Mouse (Mus musculus) stomach, embryonic 15.5 days (tissue): ENCODE results near the gene Vmn1r175. TPM values are rescaled to one million over a fixed set of nuclear protein-coding genes. Genes with fewer than 3 reads are reported as not detected.
"Not testable (repeated sequence)": the region's sequence is repeated elsewhere in the genome, so short reads cannot be mapped to it uniquely, and the experiment has no call there.

Source experiments
- ATAC-seq: fragments of 200-750 bp; cut with Nextera tagmentation; 2 replicates; pipeline ENCODE4 v1.8.0; 2017; ENCODE audit warnings: low read depth, moderate number of reproducible peaks, moderate TSS enrichment; ENCODE audit not compliant: insufficient read depth, low FRiP score
- H3K27ac ChIP-seq: fragments of 300-500 bp; sonication (generic); 2 replicates; pipeline ENCODE4 v1.5.1; 2015; ENCODE audit warnings: mild to moderate bottlenecking, inconsistent platforms
- H3K27me3 ChIP-seq: fragments of 300-500 bp; sonication (generic); replicated peaks from 2 replicates; pipeline ENCODE4 v1.6.1; 2015; ENCODE audit warnings: inconsistent platforms
- H3K36me3 ChIP-seq: fragments of 300-500 bp; sonication (generic); 2 replicates; pipeline ENCODE4 v1.6.1; 2015; ENCODE audit warnings: inconsistent platforms
- H3K4me1 ChIP-seq: fragments of 300-500 bp; sonication (generic); 2 replicates; pipeline ENCODE4 v1.6.1; 2015; ENCODE audit warnings: inconsistent platforms
- H3K4me2 ChIP-seq: fragments of 300-500 bp; sonication (generic); 2 replicates; pipeline ENCODE4 v1.6.1; 2015; ENCODE audit warnings: mild to moderate bottlenecking, inconsistent platforms
- H3K4me3 ChIP-seq: fragments of 300-500 bp; sonication (generic); replicated peaks from 2 replicates; pipeline ENCODE4 v1.5.1; 2015; ENCODE audit warnings: inconsistent platforms
- H3K9ac ChIP-seq: fragments of 300-500 bp; sonication (generic); 2 replicates; pipeline ENCODE4 v1.6.1; 2015; ENCODE audit warnings: inconsistent platforms
- H3K9me3 ChIP-seq: fragments of 300-500 bp; sonication (generic); 2 replicates; pipeline ENCODE4 v1.6.1; 2016; ENCODE audit warnings: inconsistent platforms
- WGBS: fragments of 180-500 bp; shearing (Covaris S2); methylation state at CpG from one replicate; pipeline ENCODE4 v1.1.7; 2015; 5-methylcytosine and 5-hydroxymethylcytosine counted together
- polyA plus RNA-seq: library from polyadenylated mRNA; unstranded; fragments of >200 nt; fragmentation: Nextera tagmentation; extraction: Ambion mirVana; gene quantifications from 2 replicates; pipeline ENCODE4 v1.2.1, GENCODE M21; 2015

Vmn1r175 gene
- polyA plus RNA-seq = not detected in 2 replicates

GRCm38 (mm10) chr7:23810543-23810942 is at the start of gene Vmn1r175:
TSS of gene Vmn1r175 (minus strand) at chr7:23810643.
- not testable (repeated sequence) for H3K4me2 ChIP-seq, H3K9ac ChIP-seq, H3K36me3 ChIP-seq, H3K27me3 ChIP-seq, H3K27ac ChIP-seq, H3K9me3 ChIP-seq, ATAC-seq, H3K4me1 ChIP-seq, H3K4me3 ChIP-seq

GRCm38 (mm10) chr7:23837272-23837671 is 26.8 kb upstream of the Vmn1r175 start, which contains the start of gene Vmn1r176:
TSS of gene Vmn1r176 (minus strand) at chr7:23837372.
- H3K9me3 ChIP-seq, H3K27me3 ChIP-seq, H3K9ac ChIP-seq, H3K27ac ChIP-seq, H3K4me2 ChIP-seq, ATAC-seq, H3K36me3 ChIP-seq, H3K4me1 ChIP-seq, H3K4me3 ChIP-seq: not testable (repeated sequence)
- no CpG with 5 or more reads among the region's 1 CpGs for WGBS

GRCm38 (mm10) chr7:23784526-23784925 is 25.9 kb downstream of the Vmn1r175 start:
- WGBS = 76% methylated on average over 6 of the region's 6 CpGs
- Histone ChIP-seq H3K4me1 (no peaks in the 10 kb centered on the region), H3K27ac (no peak overlapping the region), H3K4me3 (no peak overlapping the region), H3K9ac (no peak overlapping the region), H3K36me3 (no peaks in the 10 kb centered on the region), H3K27me3 (no peaks in the 10 kb centered on the region), H3K9me3 (no peaks in the 10 kb centered on the region), H3K4me2 (no peak overlapping the region)
- no peak for ATAC-seq

Other genes starting within 250 kb of the Vmn1r175 start
- not detected in 2 replicates for gene Vmn1r169, start 235.1 kb downstream of the Vmn1r175 start, polyA plus RNA-seq
- not detected in 2 replicates for gene Vmn1r170, start 204.5 kb downstream of the Vmn1r175 start, polyA plus RNA-seq
- not detected in 2 replicates for gene Vmn1r171, start 179.9 kb downstream of the Vmn1r175 start, polyA plus RNA-seq
- gene Vmn1r172, start 152.3 kb downstream of the Vmn1r175 start, polyA plus RNA-seq = not detected in 2 replicates
- not detected in 2 replicates for gene Vmn1r173, start 109.9 kb downstream of the Vmn1r175 start, polyA plus RNA-seq
- gene Vmn1r174, start 58.4 kb downstream of the Vmn1r175 start, polyA plus RNA-seq = not detected in 2 replicates
- not detected in 2 replicates for gene Vmn1r176, start 26.7 kb upstream of the Vmn1r175 start, polyA plus RNA-seq
- not detected in 2 replicates for gene Vmn1r177, start 55.8 kb upstream of the Vmn1r175 start, polyA plus RNA-seq
- gene Vmn1r178, start 81.4 kb upstream of the Vmn1r175 start, polyA plus RNA-seq = not detected in 2 replicates
- not detected in 2 replicates for gene Vmn1r179, start 116.3 kb upstream of the Vmn1r175 start, polyA plus RNA-seq
- gene Vmn1r180, start 140.0 kb upstream of the Vmn1r175 start, polyA plus RNA-seq = not detected in 2 replicates
- gene Vmn1r181, start 164.0 kb upstream of the Vmn1r175 start, polyA plus RNA-seq = not detected in 2 replicates
- gene V1rd19, start 191.0 kb upstream of the Vmn1r175 start, polyA plus RNA-seq = not detected in 2 replicates
- gene Vmn1r183, start 242.6 kb upstream of the Vmn1r175 start, polyA plus RNA-seq = not detected in 2 replicates